Mouse (Mus musculus): ENCODE results near the gene Tsacc.

- TF ChIP-seq CTCF (IDR thresholded peaks at IDR 0.05) (peak; percentile 63), EP300 (IDR thresholded peaks at IDR 0.05; ENCODE audit: insufficient read depth, low read depth, low read length) (no peak)
These were observed 20.2 kb downstream of the Tsacc start for GRCm38 (mm10) chr3:88276529-88277143.
